Mouse (Mus musculus) heart, embryonic 14.5 days (tissue): ENCODE data around the gene Itgb5. TPM values are rescaled to one million over a fixed set of nuclear protein-coding genes. Genes with fewer than 3 reads are reported as not detected.

Source experiments
- ATAC-seq: fragments of 200-750 bp; cut with Nextera tagmentation; 2 replicates; pipeline ENCODE4 v1.8.0; 2017; ENCODE audit warnings: low read depth, moderate TSS enrichment; ENCODE audit not compliant: insufficient number of reproducible peaks, insufficient read depth, low FRiP score
- H3K27ac ChIP-seq, 2 experiments: fragments of 200-500 bp in 1 of 2; fragments of 300-500 bp in 1 of 2; sonication (generic) in 1 of 2; replicated peaks in 1 of 2; 2 replicates each; pipeline ENCODE4 v1.5.1; 2012 to 2014; ENCODE audit warnings: low read depth in 2 of 2, low read length in 2 of 2, control low read depth in 1 of 2, mild to moderate bottlenecking in 1 of 2, mixed read lengths in 1 of 2; ENCODE audit not compliant: control insufficient read depth in 1 of 2, insufficient read depth in 1 of 2
- H3K27me3 ChIP-seq: fragments of 300-500 bp; sonication (generic); 2 replicates; pipeline ENCODE4 v1.6.1; 2014; ENCODE audit warnings: mild to moderate bottlenecking, low read length, control low read depth; ENCODE audit not compliant: control insufficient read depth, insufficient read depth
- H3K36me3 ChIP-seq: fragments of 300-500 bp; sonication (generic); 2 replicates; pipeline ENCODE4 v1.6.1; 2014; ENCODE audit warnings: mild to moderate bottlenecking, control low read depth, low read length, mixed read lengths; ENCODE audit not compliant: control insufficient read depth, insufficient read depth
- H3K4me1 ChIP-seq, 2 experiments: fragments of 200-500 bp in 1 of 2; fragments of 300-500 bp in 1 of 2; sonication (generic) in 1 of 2; 2 replicates each; pipeline ENCODE4 v1.6.1; 2012 to 2014; ENCODE audit warnings: low read length in 2 of 2, control low read depth in 1 of 2, mixed read lengths in 1 of 2; ENCODE audit not compliant: control insufficient read depth in 2 of 2, insufficient read depth in 2 of 2
- H3K4me2 ChIP-seq: fragments of 300-500 bp; sonication (generic); 2 replicates; pipeline ENCODE4 v1.6.1; 2014; ENCODE audit warnings: mild to moderate bottlenecking, low read length
- H3K4me3 ChIP-seq, 2 experiments: fragments of 200-500 bp in 1 of 2; fragments of 300-500 bp in 1 of 2; sonication (generic) in 1 of 2; 2 replicates each; pipeline ENCODE4 v1.5.1; 2012 to 2014; ENCODE audit warnings: low read length in 2 of 2, mild to moderate bottlenecking in 2 of 2, control low read depth in 1 of 2, low read depth in 1 of 2, moderate library complexity in 1 of 2; ENCODE audit not compliant: control insufficient read depth in 1 of 2, insufficient read depth in 1 of 2
- H3K9ac ChIP-seq: fragments of 300-500 bp; sonication (generic); 2 replicates; pipeline ENCODE4 v1.6.1; 2014; ENCODE audit warnings: mild to moderate bottlenecking, low read length
- H3K9me3 ChIP-seq: fragments of 300-500 bp; sonication (generic); 2 replicates; pipeline ENCODE4 v1.6.1; 2016; ENCODE audit warnings: low read length, control low read depth; ENCODE audit not compliant: control insufficient read depth
- WGBS: fragments of 180-500 bp; shearing (Covaris S2); extraction: QIAGEN DNeasy Blood & Tissue Kit; methylation state at CpG from one replicate; pipeline ENCODE4 v1.1.7; 2014; 5-methylcytosine and 5-hydroxymethylcytosine counted together
- polyA plus RNA-seq: library from polyadenylated mRNA; unstranded; fragments of >200 nt; fragmentation: Nextera tagmentation; extraction: Ambion mirVana; gene quantifications from 2 replicates; pipeline ENCODE4 v1.2.1, GENCODE M21; 2014

The Itgb5 gene
- polyA plus RNA-seq, 1 experiment from 2014 or later, result 96.2 TPM

- no peaks in the 10 kb centered on the region for H3K9me3 ChIP-seq
- 12% methylated on average over 5 of the region's 5 CpGs for WGBS
- peak overlapping the region; percentile 24 to 41; a peak in 3 of 4 replicates for H3K4me3 ChIP-seq
- peak overlapping the region; percentile 65 for H3K9ac ChIP-seq
- ATAC-seq, result no peak
- peak overlapping the region; percentile 68 to 69; a peak in 2 of 4 replicates for H3K27ac ChIP-seq
- peaks cover 11 to 27% of the 10 kb centered on the region in 2 experiments for H3K4me1 ChIP-seq
- H3K36me3 ChIP-seq, result no peaks in the 10 kb centered on the region
- peak overlapping the region; percentile 86 for H3K4me2 ChIP-seq
- H3K27me3 ChIP-seq, result no peaks in the 10 kb centered on the region
Measured at GRCm38 (mm10) chr16:33833429-33833753, 3.9 kb downstream of the Itgb5 start.

GRCm38 (mm10) chr16:33833781-33834482 lies 4.5 kb downstream of the Itgb5 start:
- Histone ChIP-seq H3K4me1 (peaks cover 9 to 27% of the 10 kb centered on the region in 2 experiments), H3K9ac (peak overlapping the region; percentile 65), H3K27me3 (no peaks in the 10 kb centered on the region), H3K4me3 (peak overlapping the region; percentile 24 to 41), H3K36me3 (no peaks in the 10 kb centered on the region), H3K27ac (peak overlapping the region; percentile 68 to 69), H3K9me3 (no peaks in the 10 kb centered on the region), H3K4me2 (peak overlapping the region; percentile 86)
- 3% methylated on average over 25 of the region's 25 CpGs for WGBS
- 0 out of 2 replicates have a peak, but pooled peaks have one; percentile 52 for ATAC-seq

DNA sequence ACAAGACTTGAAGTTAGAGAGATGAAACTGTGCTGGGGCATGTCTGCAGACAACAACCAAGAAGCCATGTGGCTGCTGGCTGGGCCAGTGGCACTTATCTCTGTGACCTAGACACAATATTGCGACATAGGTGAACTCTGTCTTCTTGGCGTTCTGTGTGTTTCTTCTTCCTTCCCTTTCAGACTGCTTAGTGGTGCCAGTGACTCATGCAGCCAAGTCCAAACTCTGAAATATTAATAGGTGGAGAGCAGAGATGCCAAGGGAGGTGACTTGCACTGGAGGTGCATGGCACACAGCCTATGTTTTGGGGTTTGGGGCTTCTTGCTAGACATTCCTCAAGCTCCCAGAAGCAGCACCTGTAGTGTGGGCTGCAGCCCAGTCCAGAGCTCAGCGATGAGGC lies 7.2 kb downstream of the Itgb5 start:
- Histone ChIP-seq H3K4me2 (no peak overlapping the region), H3K9ac (no peak overlapping the region), H3K36me3 (no peaks in the 10 kb centered on the region), H3K4me1 (peaks cover 11 to 36% of the 10 kb centered on the region in 2 experiments), H3K27ac (no peak overlapping the region), H3K27me3 (no peaks in the 10 kb centered on the region), H3K4me3 (no peak overlapping the region), H3K9me3 (no peaks in the 10 kb centered on the region)
- 67% methylated on average over 3 of the region's 3 CpGs for WGBS
- no peak for ATAC-seq

GRCm38 (mm10) chr16:33837191-33837590 lies 7.7 kb downstream of the Itgb5 start:
- no peaks in the 10 kb centered on the region for H3K27me3 ChIP-seq
- no peak overlapping the region for H3K4me3 ChIP-seq
- H3K4me1 ChIP-seq, result peaks cover 11 to 36% of the 10 kb centered on the region in 2 experiments
- WGBS, result 64% methylated on average over 3 of the region's 3 CpGs
- H3K27ac ChIP-seq, result no peak overlapping the region
- no peak for ATAC-seq
- H3K36me3 ChIP-seq, result no peaks in the 10 kb centered on the region
- H3K9me3 ChIP-seq, result no peaks in the 10 kb centered on the region
- no peak overlapping the region for H3K4me2 ChIP-seq
- no peak overlapping the region for H3K9ac ChIP-seq

DNA sequence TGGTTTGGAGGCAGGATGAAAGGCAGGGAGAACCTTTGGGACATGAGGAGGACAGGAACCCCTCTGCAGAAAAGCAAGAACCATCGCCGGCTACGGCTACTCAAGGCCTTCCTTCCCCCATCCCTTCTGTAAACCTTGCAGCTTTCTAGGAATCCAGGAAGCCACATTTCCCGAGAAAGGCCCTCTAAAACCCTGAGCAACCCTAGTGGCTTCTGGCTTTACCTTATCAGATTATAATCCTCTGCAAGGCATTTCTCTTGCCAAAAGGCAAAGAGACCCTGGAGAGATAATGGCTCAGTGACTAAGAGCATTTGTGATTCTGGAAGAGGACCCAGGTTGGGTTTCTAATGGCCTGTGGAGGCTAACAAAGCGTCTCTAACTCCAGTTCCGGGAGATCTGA lies 11.2 kb downstream of the Itgb5 start:
- no peak overlapping the region for H3K4me2 ChIP-seq
- no peak for ATAC-seq
- H3K4me3 ChIP-seq, result no peak overlapping the region
- WGBS, result 59% methylated on average over 6 of the region's 6 CpGs
- H3K27ac ChIP-seq, result no peak overlapping the region
- H3K27me3 ChIP-seq, result no peaks in the 10 kb centered on the region
- H3K36me3 ChIP-seq, result 0 out of 2 replicates have a peak, but pooled peaks cover 3% of the 10 kb centered on the region
- peaks cover 8 to 15% of the 10 kb centered on the region in 2 experiments for H3K4me1 ChIP-seq
- no peak overlapping the region for H3K9ac ChIP-seq
- H3K9me3 ChIP-seq, result no peaks in the 10 kb centered on the region

DNA sequence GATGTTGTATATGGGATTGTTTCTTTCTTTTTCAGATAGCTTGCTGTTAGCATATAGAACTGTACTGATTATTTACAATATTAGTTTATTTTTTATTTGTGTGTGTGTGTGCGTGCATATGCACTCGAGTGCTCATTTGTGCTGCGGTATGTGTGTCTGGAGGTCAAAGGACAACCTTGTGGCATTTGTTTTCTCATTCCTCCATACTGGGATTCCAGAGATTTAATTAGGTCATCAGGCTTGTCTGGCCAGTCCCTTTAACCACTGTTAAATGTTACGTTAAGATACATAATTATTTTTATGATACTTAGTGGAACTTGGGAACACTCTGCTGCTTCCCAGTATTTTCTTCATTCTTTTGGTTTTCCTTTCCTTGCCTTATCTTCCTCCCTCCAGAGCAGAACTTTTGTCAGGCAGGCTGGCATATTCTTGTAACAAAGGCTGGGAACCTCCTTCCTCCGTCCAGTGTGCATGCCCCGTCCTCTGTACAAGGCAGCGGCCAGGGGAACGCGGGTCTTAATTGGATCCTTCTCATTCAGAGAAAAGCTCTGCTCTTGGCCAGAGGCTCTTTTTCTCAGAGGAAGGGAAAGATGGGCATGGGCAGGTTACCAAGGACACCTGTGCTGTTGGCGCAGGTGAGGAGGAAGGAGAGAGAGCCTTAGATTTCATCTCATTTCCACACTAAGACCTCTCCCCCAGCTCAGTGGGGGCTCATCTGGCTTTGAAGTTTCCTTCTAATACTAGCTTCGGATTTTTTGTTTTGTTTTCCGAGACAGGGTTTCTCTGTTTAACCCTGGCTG lies 12.8 kb downstream of the Itgb5 start:
- WGBS, result 74% methylated on average over 12 of the region's 12 CpGs

DNA sequence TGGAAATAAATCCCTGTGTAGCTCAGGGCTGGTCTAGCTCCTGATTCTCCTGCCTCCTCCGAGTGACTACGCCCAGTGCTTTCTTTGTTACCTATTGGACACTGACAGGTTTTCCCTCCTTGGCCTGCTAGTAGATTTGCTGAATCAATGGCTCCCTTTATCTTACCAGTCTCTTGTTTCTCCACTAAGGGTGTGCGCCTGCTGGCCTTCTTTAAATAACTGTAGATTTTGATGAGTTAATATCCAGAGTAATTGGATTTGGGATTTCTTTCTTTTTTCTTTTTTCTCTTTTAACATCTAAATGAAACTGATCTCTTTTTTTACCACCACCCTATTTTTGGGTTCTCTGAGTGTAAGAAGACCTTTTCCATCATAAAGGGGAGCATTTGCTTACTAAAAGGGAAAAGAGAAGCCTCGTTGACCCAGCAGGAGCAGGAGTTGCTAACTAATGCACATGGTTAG lies 14.7 kb downstream of the Itgb5 start:
- H3K36me3 ChIP-seq, result peaks cover 15% of the 10 kb centered on the region
- H3K27me3 ChIP-seq, result no peaks in the 10 kb centered on the region
- H3K4me3 ChIP-seq, result no peak overlapping the region

More for the DNA sequence above, 12.8 kb downstream of the Itgb5 start:
- H3K27ac ChIP-seq, result no peak overlapping the region
- H3K36me3 ChIP-seq, result peaks cover 15% of the 10 kb centered on the region
- H3K9ac ChIP-seq, result no peak overlapping the region
- peaks cover 8 to 12% of the 10 kb centered on the region in 2 experiments for H3K4me1 ChIP-seq
- H3K4me3 ChIP-seq, result no peak overlapping the region
- no peak overlapping the region for H3K4me2 ChIP-seq
- no peaks in the 10 kb centered on the region for H3K9me3 ChIP-seq
- no peak for ATAC-seq
- no peaks in the 10 kb centered on the region for H3K27me3 ChIP-seq

More for the DNA sequence above, 14.7 kb downstream of the Itgb5 start:
- WGBS, result 61% methylated on average over 4 of the region's 4 CpGs
- ATAC-seq, result no peak
- H3K9ac ChIP-seq, result no peak overlapping the region
- H3K27ac ChIP-seq, result no peak overlapping the region
- H3K9me3 ChIP-seq, result no peaks in the 10 kb centered on the region
- peaks cover 8 to 12% of the 10 kb centered on the region in 2 experiments for H3K4me1 ChIP-seq
- H3K4me2 ChIP-seq, result no peak overlapping the region
